Mouse (Mus musculus) limb, embryonic 14.5 days (tissue): ENCODE results near the gene Mboat7. TPM values are rescaled to one million over a fixed set of nuclear protein-coding genes. Genes with fewer than 3 reads are reported as not detected.

Experiments
- ATAC-seq: fragments of 200-750 bp; cut with Nextera tagmentation; 2 replicates; pipeline ENCODE4 v1.8.0; 2017; ENCODE audit warnings: low read depth, moderate number of reproducible peaks, moderate TSS enrichment; ENCODE audit not compliant: low FRiP score
- DNase-seq: peaks from one replicate; pipeline ENCODE4 v3.0.0-alpha.2; 2015; ENCODE audit warnings: low spot score
- H3K27ac ChIP-seq: fragments of 300-500 bp; sonication (generic); replicated peaks from 2 replicates; pipeline ENCODE4 v1.5.1; 2014; ENCODE audit warnings: low read depth, mild to moderate bottlenecking, low read length, moderate library complexity, mixed read lengths
- H3K27me3 ChIP-seq: fragments of 300-500 bp; sonication (generic); 2 replicates; pipeline ENCODE4 v1.6.1; 2014; ENCODE audit warnings: low read length, mixed read lengths; ENCODE audit not compliant: control insufficient read depth, insufficient read depth
- H3K36me3 ChIP-seq: fragments of 300-500 bp; sonication (generic); 2 replicates; pipeline ENCODE4 v1.6.1; 2014; ENCODE audit warnings: mild to moderate bottlenecking, low read length, moderate library complexity, mixed read lengths; ENCODE audit not compliant: control insufficient read depth, insufficient read depth
- H3K4me1 ChIP-seq: fragments of 300-500 bp; sonication (generic); 2 replicates; pipeline ENCODE4 v1.6.1; 2014; ENCODE audit warnings: antibody characterized with exemption, low read length, mixed read lengths; ENCODE audit not compliant: control insufficient read depth, insufficient read depth
- H3K4me2 ChIP-seq: fragments of 300-500 bp; sonication (generic); replicated peaks from 2 replicates; pipeline ENCODE4 v1.6.1; 2014; ENCODE audit warnings: low read depth, mild to moderate bottlenecking, low read length, moderate library complexity; ENCODE audit not compliant: severe bottlenecking
- H3K4me3 ChIP-seq: fragments of 300-500 bp; sonication (generic); replicated peaks from 2 replicates; pipeline ENCODE4 v1.5.1; 2014; ENCODE audit warnings: low read length
- H3K9ac ChIP-seq: fragments of 300-500 bp; sonication (generic); 2 replicates; pipeline ENCODE4 v1.6.1; 2014; ENCODE audit warnings: mild to moderate bottlenecking, low read depth, low read length, moderate library complexity; ENCODE audit not compliant: severe bottlenecking
- H3K9me3 ChIP-seq: fragments of 300-500 bp; sonication (generic); 2 replicates; pipeline ENCODE4 v1.6.1; 2016; ENCODE audit warnings: low read length; ENCODE audit not compliant: control insufficient read depth
- POLR2A ChIP-seq: fragments of 200-500 bp; IDR thresholded peaks from 2 replicates; pipeline ENCODE4 v1.8.0; 2012; ENCODE audit warnings: inconsistent platforms, mild to moderate bottlenecking, moderate library complexity, borderline replicate concordance; ENCODE audit not compliant: insufficient read depth, insufficient read length; ENCODE audit errors: extremely low read depth
- WGBS: fragments of 180-500 bp; shearing (Covaris S2); extraction: QIAGEN DNeasy Blood & Tissue Kit; methylation state at CpG from one replicate; pipeline ENCODE4 v1.1.7; 2014; 5-methylcytosine and 5-hydroxymethylcytosine counted together
- polyA plus RNA-seq, 2 experiments: library from polyadenylated mRNA; depleted of rRNA in 1 of 2; stranded (reverse) in 1 of 2; unstranded in 1 of 2; fragments of >200 nt; fragmentation: Nextera tagmentation in 1 of 2; extraction: Ambion mirVana in 1 of 2; gene quantifications; 2 replicates each; pipeline versions ENCODE4 v1.2.1 to v1.2.3; 2012 to 2014

Gene Mboat7
- polyA plus RNA-seq, 2 experiments: 53.3 to 73.9 TPM

DNA sequence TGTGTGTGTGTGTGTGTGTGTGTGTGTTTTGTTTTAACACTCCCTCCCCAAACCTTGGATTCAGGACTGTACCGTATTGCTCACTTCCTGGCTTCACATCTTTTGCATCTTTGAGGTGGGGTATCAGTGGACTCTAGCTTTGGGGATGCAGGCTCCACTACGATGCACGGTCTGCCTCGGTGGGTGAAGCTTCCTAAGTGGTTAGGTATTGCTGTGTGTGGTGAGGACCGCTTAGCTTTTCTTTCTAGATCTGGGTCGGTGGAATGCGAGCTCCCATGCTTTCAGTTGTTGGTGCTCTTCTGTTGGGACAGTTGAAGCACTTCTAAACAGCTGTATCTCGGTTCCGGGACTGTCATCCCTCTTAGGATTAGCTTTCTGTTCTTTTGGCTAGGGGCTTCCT lies 47.1 kb downstream of the Mboat7 start:
- Histone ChIP-seq H3K4me3 (peak overlapping the region; percentile 95), H3K9ac (peak overlapping the region; percentile 98), H3K27me3 (no peaks in the 10 kb centered on the region), H3K27ac (0 out of 2 replicates have a peak overlapping the region, but pooled peaks have one; percentile 93), H3K4me1 (peaks cover 27% of the 10 kb centered on the region), H3K9me3 (no peaks in the 10 kb centered on the region), H3K4me2 (peak overlapping the region; percentile 61), H3K36me3 (peaks cover 30% of the 10 kb centered on the region)
- WGBS: 18% methylated on average over 9 of the region's 9 CpGs
- DNase-seq: no peak
- TF ChIP-seq POLR2A: no peak
- ATAC-seq: no peak

DNA sequence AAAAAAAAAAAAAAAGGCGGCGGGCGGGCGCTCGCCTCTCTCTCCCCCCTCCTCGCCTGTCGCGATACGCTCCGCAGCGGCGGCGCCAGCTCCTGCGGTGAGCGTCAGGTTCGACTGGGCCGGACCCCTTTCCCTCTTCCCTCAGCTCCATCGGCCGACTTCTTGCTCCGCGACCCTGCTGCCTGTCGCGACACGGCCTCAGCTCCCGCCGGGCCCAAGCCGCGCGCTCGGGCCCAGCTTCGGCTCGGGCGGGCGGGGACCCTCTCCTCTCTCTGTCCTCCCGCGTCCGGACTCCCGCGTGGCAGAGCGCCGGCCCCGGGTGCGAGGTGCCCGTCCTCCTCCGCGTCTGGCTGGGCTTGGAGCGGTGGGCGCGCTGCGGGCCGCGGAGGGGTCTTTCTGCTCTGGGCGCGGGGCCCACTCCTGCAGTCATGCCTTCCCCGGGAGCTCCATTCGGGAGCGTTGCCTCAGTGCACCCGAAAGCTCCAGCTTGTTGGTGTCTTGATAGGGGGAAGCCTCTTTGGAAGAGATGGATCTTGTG lies 47.8 kb downstream of the Mboat7 start:
- Histone ChIP-seq H3K27ac (peak overlapping the region; percentile 93), H3K4me3 (peak overlapping the region; percentile 95), H3K9me3 (no peaks in the 10 kb centered on the region), H3K4me2 (peak overlapping the region; percentile 61), H3K9ac (peak overlapping the region; percentile 98), H3K36me3 (peaks cover 29% of the 10 kb centered on the region), H3K4me1 (peaks cover 27% of the 10 kb centered on the region), H3K27me3 (no peaks in the 10 kb centered on the region)
- 0% methylated on average over 35 of the region's 58 CpGs for whole genome bisulfite sequencing
- ATAC-seq (peak; percentile 8; the same call in 1 of the 2 replicates), DNase-seq (no peak)
- TF ChIP-seq POLR2A: 0 out of 2 replicates have a peak, but pooled peaks have one; percentile 4

DNA sequence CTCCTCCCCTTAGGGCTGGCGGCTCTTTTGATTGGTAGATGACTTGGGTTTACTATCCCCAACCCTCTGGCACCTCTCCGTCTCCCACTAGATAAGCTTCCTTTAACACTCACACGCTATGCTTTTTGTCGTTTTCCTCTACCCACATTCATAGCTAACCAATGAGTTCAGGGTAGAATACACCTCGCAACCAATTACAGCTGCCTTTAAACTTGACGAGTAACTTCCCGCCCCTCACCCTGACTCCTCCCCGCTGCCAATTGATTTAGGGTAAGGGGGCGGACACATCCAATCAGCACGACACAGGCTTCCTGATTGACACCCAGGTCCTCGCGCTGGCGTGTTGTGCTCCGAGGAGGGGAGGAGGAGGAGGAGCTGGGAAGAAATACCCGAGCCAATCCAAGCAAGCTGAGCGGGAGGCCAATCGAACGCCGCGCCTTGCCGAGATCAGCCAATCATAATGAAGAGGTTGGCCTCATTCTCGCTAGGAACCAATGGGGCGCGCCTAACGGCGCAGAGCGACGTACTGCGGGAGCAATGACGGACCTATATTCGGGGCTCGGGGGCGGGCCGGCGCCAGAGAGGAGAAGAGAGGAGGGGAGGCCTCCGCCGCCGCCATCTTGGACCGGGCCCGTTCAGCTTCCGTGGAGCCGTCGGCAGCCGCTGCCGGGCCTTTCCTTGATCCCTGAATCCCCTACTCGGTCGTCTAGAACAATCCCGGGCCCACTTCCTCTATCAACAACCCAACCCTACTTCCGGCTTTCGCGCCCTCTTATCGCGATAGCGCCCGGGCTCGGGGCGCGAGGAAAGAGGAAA lies 48.4 kb downstream of the Mboat7 start, which contains the start of gene Cnot3:
Cnot3 (plus strand) TSS at position 597 of the 816 bp plus-strand sequence.
- peak within 1 kb of the TSS; percentile 98 for H3K9ac ChIP-seq
- under 1% methylated on average over 58 of the region's 58 CpGs for WGBS
- peak; percentile 32; the same call in 1 of the 2 replicates for TF ChIP-seq POLR2A
- ATAC-seq (peak; percentile 98), DNase-seq (peak; percentile 99)
- peak within 1 kb of the TSS; percentile 95 for H3K4me3 ChIP-seq
- peak within 1 kb of the TSS; percentile 61 for H3K4me2 ChIP-seq
- H3K4me1 ChIP-seq: peaks cover 27% of the 10 kb centered on the region
- no peaks in the 10 kb centered on the region for H3K27me3 ChIP-seq
- peaks cover 29% of the 10 kb centered on the region for H3K36me3 ChIP-seq
- no peaks in the 10 kb centered on the region for H3K9me3 ChIP-seq
- peak within 1 kb of the TSS; percentile 93 for H3K27ac ChIP-seq

DNA sequence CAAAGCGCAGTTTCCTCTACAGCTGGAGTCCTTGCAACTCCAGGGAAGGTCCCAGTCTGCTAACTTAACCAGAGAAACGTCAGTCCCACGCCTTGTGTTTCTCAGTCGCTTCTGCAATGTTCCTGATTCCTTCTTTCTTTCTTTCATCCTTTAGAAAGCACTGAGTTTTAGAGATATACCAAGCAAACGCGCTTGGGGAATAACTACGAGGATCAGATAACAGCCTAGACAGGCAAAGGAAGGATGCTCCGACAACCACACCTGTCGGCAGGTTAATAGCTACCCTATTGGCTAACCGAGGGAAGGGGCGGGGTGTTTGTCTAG lies 49.0 kb downstream of the Mboat7 start:
- H3K4me1 ChIP-seq: peaks cover 27% of the 10 kb centered on the region
- peak overlapping the region; percentile 95 for H3K4me3 ChIP-seq
- no peak overlapping the region for H3K9ac ChIP-seq
- no peaks in the 10 kb centered on the region for H3K9me3 ChIP-seq
- 0 out of 2 replicates have a peak overlapping the region, but pooled peaks have one; percentile 45 for H3K27ac ChIP-seq
- peaks cover 30% of the 10 kb centered on the region for H3K36me3 ChIP-seq
- H3K4me2 ChIP-seq: peak overlapping the region; percentile 47
- no peaks in the 10 kb centered on the region for H3K27me3 ChIP-seq
- 2% methylated on average over 11 of the region's 11 CpGs for WGBS
- TF ChIP-seq POLR2A: no peak
- DNase-seq: no peak
- no peak for ATAC-seq

DNA sequence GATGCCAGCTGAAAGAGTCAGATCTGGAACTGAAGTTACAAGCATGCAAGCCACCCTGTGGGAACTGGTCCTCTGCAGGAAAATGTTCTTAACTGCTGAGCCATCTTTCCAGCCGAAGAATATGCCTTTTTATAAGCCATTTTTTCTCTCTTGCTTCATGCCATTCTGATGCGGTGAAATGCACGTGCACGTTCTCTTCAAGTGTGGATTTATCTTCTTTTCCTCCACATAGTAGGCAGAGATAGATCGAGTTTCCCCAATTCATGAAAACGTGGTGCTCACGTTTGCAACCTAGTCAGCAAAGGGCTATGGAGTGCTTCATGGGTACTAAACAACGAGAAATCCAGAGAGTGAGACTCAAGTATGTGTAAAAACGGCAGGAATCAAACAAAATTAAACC lies 49.5 kb downstream of the Mboat7 start:
- DNase-seq (no peak), ATAC-seq (no peak)
- Histone ChIP-seq H3K4me1 (peaks cover 23% of the 10 kb centered on the region), H3K9me3 (no peaks in the 10 kb centered on the region), H3K4me3 (peak overlapping the region; percentile 95), H3K36me3 (peaks cover 31% of the 10 kb centered on the region), H3K4me2 (peak overlapping the region; percentile 47), H3K9ac (no peak overlapping the region), H3K27me3 (no peaks in the 10 kb centered on the region), H3K27ac (no peak overlapping the region)
- TF ChIP-seq POLR2A: no peak
- WGBS: 25% methylated on average over 9 of the region's 9 CpGs
